28 mouse cellular contexts compared by ENCODE assay signal in the genomic region with DNA sequence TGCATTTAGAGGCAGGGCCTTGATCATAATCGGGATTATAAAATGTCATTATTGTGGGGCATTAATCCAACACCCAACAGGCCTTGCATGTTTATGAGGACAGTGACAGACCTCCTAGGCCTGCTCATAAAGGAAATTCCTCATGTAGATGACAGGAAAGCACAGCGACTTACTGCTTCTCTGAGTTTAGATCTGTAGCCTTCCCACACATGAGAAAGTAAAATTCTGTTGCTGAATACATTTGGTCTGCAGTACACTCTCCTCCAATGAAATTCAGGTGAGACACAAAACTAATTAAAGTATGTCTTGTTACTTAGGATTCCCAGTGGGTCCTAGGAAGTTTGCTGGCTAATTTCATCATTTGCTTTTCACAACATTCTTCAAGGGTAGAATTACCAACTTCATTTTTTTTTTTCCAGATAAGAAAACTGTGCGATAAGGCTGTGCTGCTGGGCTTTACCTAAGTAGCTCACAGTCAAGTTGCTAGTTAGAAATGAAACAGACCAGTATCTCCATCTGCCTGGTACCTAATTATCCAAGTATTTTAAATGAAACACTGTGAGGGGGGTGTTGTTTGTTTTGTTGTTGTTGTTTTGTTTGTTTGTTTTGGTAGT.
"Had no signal": no experiment of that assay in that cellular context is flagged by ENCODE, and none has a peak within 500 bp of the region (broad histone marks: within the 10 kb centered on the region; RNA-seq: fewer than 3 reads in every experiment).

No protein-coding gene starts in this region.

- H3K27me3 ChIP-seq: embryonic facial prominence, embryonic 12.5 days; embryonic facial prominence, embryonic 13.5 days; embryonic facial prominence, embryonic 15.5 days; forebrain, embryonic 12.5 days; forebrain, embryonic 13.5 days; forebrain, embryonic 15.5 days had no signal

- H3K9ac ChIP-seq: embryonic facial prominence, embryonic 12.5 days; embryonic facial prominence, embryonic 13.5 days; embryonic facial prominence, embryonic 15.5 days; forebrain, embryonic 12.5 days; forebrain, embryonic 13.5 days; forebrain, embryonic 15.5 days; forebrain, postnatal 0 days had no signal

- H3K27ac ChIP-seq: embryonic facial prominence, embryonic 12.5 days; embryonic facial prominence, embryonic 13.5 days; embryonic facial prominence, embryonic 15.5 days; forebrain, embryonic 10.5 days; forebrain, embryonic 12.5 days; forebrain, embryonic 13.5 days; forebrain, embryonic 15.5 days; gastrocnemius, adult 2 months; heart, adult 2 months; heart, embryonic 10.5 days had no signal

- H3K4me3 ChIP-seq: embryonic facial prominence, embryonic 12.5 days; embryonic facial prominence, embryonic 13.5 days; embryonic facial prominence, embryonic 15.5 days; erythroblast, embryonic 14.5 days; forebrain, embryonic 10.5 days; forebrain, embryonic 12.5 days; forebrain, embryonic 13.5 days; forebrain, embryonic 15.5 days; gastrocnemius, adult 2 months; heart, adult 2 months; heart, embryonic 10.5 days had no signal

- H3K9me3 ChIP-seq: embryonic facial prominence, embryonic 12.5 days; embryonic facial prominence, embryonic 13.5 days; embryonic facial prominence, embryonic 15.5 days; forebrain, embryonic 10.5 days; forebrain, embryonic 12.5 days; forebrain, embryonic 13.5 days; forebrain, embryonic 15.5 days; heart, embryonic 10.5 days had no signal

- DNase-seq: cerebellum, adult 8-10 months; cerebellum, adult 9-10 months; cerebellum, adult 9-11 months; cerebellum, postnatal 10 days; cerebellum, postnatal 14 days; cerebellum, postnatal 25 days; cerebellum, postnatal 36 days; embryo, embryonic 11 days; forebrain, postnatal 0 days; gastrocnemius, adult 2 months; gastrocnemius, postnatal 10 days; gastrocnemius, postnatal 14 days; gastrocnemius, postnatal 25 days; gastrocnemius, postnatal 36 days; heart, adult 11 months; heart, adult 18-20 months; heart, adult 2 months had no signal

- H3K36me3 ChIP-seq: embryonic facial prominence, embryonic 12.5 days; embryonic facial prominence, embryonic 13.5 days; embryonic facial prominence, embryonic 15.5 days; forebrain, embryonic 10.5 days; forebrain, embryonic 12.5 days; forebrain, embryonic 15.5 days; heart, embryonic 10.5 days had no signal

- H3K4me1 ChIP-seq: embryonic facial prominence, embryonic 12.5 days; embryonic facial prominence, embryonic 13.5 days; embryonic facial prominence, embryonic 15.5 days; forebrain, embryonic 15.5 days; heart, embryonic 10.5 days had no signal

- ATAC-seq: forebrain, embryonic 13.5 days; forebrain, embryonic 14.5 days; forebrain, embryonic 15.5 days; forebrain, embryonic 16.5 days; forebrain, postnatal 0 days had no signal
